Mouse (Mus musculus): ENCODE data around the gene Aif1. TPM values are rescaled to one million over a fixed set of nuclear protein-coding genes. Genes with fewer than 3 reads are reported as not detected.

Gene Aif1
- polyA plus RNA-seq, 1 experiment from 2014 or later, result 34.1 TPM

- TF ChIP-seq EP300 (IDR thresholded peaks at IDR 0.05; ENCODE audit: low read depth) (no peak), CTCF (IDR thresholded peaks at IDR 0.05; ENCODE audit: low read depth) (no peak)
- H3K36me3 ChIP-seq (replicated peaks; ENCODE audit: insufficient read depth, low read length), result no peaks in the 10 kb centered on the region
- H3K9ac ChIP-seq (replicated peaks), result peak within 1 kb of the TSS; percentile 35
- 33% methylated on average over 28 of the region's 28 CpGs for WGBS (ENCODE audit: insufficient replicate concordance)
- peaks cover 12% of the 10 kb centered on the region for H3K27me3 ChIP-seq (ENCODE audit: insufficient read depth, low read length)
- ATAC-seq (no peak), DNase-seq (no peak)
- H3K4me3 ChIP-seq (ENCODE audit: low read depth, low read length), result peak within 1 kb of the TSS; percentile 44
- H3K27ac ChIP-seq (ENCODE audit: low read depth), result peak within 1 kb of the TSS; percentile 78
- peak within 1 kb of the TSS; percentile 80 for H3K4me2 ChIP-seq (ENCODE audit: low read depth, low read length)
- no peaks in the 10 kb centered on the region for H3K9me3 ChIP-seq (ENCODE audit: low read length)
- peaks cover 20% of the 10 kb centered on the region for H3K4me1 ChIP-seq (ENCODE audit: insufficient read depth)
Measured at GRCm38 (mm10) chr17:35193881-35194843, 18.3 kb upstream of the Aif1 start, which contains the start of gene Ltb. Gene Ltb, plus strand, starts transcription at chr17:35194439.

GRCm38 (mm10) chr17:35192924-35193323, 17.1 kb upstream of the Aif1 start:
- Histone ChIP-seq H3K27me3 (ENCODE audit: insufficient read depth, low read length) (peaks cover 12% of the 10 kb centered on the region), H3K36me3 (replicated peaks; ENCODE audit: insufficient read depth, low read length) (no peaks in the 10 kb centered on the region), H3K27ac (ENCODE audit: low read depth) (peak overlapping the region; percentile 75), H3K4me2 (ENCODE audit: low read depth, low read length) (no peak overlapping the region), H3K9ac (replicated peaks) (no peak overlapping the region), H3K4me3 (ENCODE audit: low read depth, low read length) (no peak overlapping the region), H3K9me3 (ENCODE audit: low read length) (no peaks in the 10 kb centered on the region), H3K4me1 (ENCODE audit: insufficient read depth) (peaks cover 20% of the 10 kb centered on the region)
- no peak for DNase-seq
- whole genome bisulfite sequencing (ENCODE audit: insufficient replicate concordance), result 52% methylated on average over 5 of the region's 5 CpGs
- ATAC-seq, result no peak
- TF ChIP-seq EP300 (IDR thresholded peaks at IDR 0.05; ENCODE audit: low read depth) (no peak), CTCF (IDR thresholded peaks at IDR 0.05; ENCODE audit: low read depth) (no peak)

- ATAC-seq (no peak), DNase-seq (no peak)
- 51% methylated on average over 2 of the region's 2 CpGs for WGBS (ENCODE audit: insufficient replicate concordance)
- Histone ChIP-seq H3K9me3 (ENCODE audit: low read length) (no peaks in the 10 kb centered on the region), H3K4me3 (ENCODE audit: low read depth, low read length) (no peak overlapping the region), H3K9ac (replicated peaks) (no peak overlapping the region), H3K27me3 (ENCODE audit: insufficient read depth, low read length) (peaks cover 12% of the 10 kb centered on the region), H3K36me3 (replicated peaks; ENCODE audit: insufficient read depth, low read length) (no peaks in the 10 kb centered on the region), H3K27ac (ENCODE audit: low read depth) (0 out of 2 replicates have a peak overlapping the region, but pooled peaks have one; percentile 24), H3K4me2 (ENCODE audit: low read depth, low read length) (no peak overlapping the region), H3K4me1 (ENCODE audit: insufficient read depth) (peaks cover 20% of the 10 kb centered on the region)
- TF ChIP-seq EP300 (IDR thresholded peaks at IDR 0.05; ENCODE audit: low read depth) (no peak), CTCF (IDR thresholded peaks at IDR 0.05; ENCODE audit: low read depth) (peak; percentile 25)
Measured at GRCm38 (mm10) chr17:35191723-35192122, 15.9 kb upstream of the Aif1 start.

- 22% methylated on average over 4 of the region's 4 CpGs for WGBS (ENCODE audit: insufficient replicate concordance)
- Histone ChIP-seq H3K4me2 (ENCODE audit: low read depth, low read length) (peak overlapping the region; percentile 55), H3K4me3 (ENCODE audit: low read depth, low read length) (no peak overlapping the region), H3K27me3 (ENCODE audit: insufficient read depth, low read length) (peaks cover 6% of the 10 kb centered on the region; the same call in 1 of the 2 replicates), H3K9me3 (ENCODE audit: low read length) (no peaks in the 10 kb centered on the region), H3K27ac (ENCODE audit: low read depth) (peak overlapping the region; percentile 91), H3K4me1 (ENCODE audit: insufficient read depth) (peaks cover 24% of the 10 kb centered on the region), H3K9ac (replicated peaks) (no peak overlapping the region), H3K36me3 (replicated peaks; ENCODE audit: insufficient read depth, low read length) (no peaks in the 10 kb centered on the region)
- DNase-seq (no peak), ATAC-seq (no peak)
- TF ChIP-seq CTCF (IDR thresholded peaks at IDR 0.05; ENCODE audit: low read depth) (no peak), EP300 (IDR thresholded peaks at IDR 0.05; ENCODE audit: low read depth) (no peak)
Measured at GRCm38 (mm10) chr17:35190096-35190495, 14.2 kb upstream of the Aif1 start.

DNA sequence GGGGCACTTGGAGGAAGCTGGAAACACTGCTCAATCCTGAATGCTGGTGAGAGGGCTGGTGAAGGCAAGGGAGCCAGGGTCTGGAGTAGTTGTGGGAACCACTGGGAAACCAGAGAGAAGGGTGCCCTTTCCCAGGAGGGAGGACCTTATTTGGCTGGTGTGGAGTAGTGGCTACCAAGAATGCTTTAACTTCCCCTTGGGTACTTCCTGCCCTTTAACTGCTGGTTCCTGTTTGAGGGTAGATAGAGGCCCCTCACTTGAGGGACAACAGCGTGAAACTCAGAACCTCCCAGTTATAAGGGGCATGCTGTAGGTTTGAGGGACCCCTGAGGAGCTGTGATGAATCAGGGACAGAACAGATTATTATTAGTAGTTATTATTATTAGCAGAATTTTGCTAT, 13.3 kb upstream of the Aif1 start:
- Histone ChIP-seq H3K27me3 (ENCODE audit: insufficient read depth, low read length) (no peaks in the 10 kb centered on the region), H3K4me1 (ENCODE audit: insufficient read depth) (peaks cover 17% of the 10 kb centered on the region), H3K9ac (replicated peaks) (no peak overlapping the region), H3K27ac (ENCODE audit: low read depth) (peak overlapping the region; percentile 91), H3K9me3 (ENCODE audit: low read length) (no peaks in the 10 kb centered on the region), H3K4me2 (ENCODE audit: low read depth, low read length) (peak overlapping the region; percentile 55), H3K4me3 (ENCODE audit: low read depth, low read length) (no peak overlapping the region), H3K36me3 (replicated peaks; ENCODE audit: insufficient read depth, low read length) (no peaks in the 10 kb centered on the region)
- WGBS (ENCODE audit: insufficient replicate concordance), result 21% methylated on average over 1 of the region's 1 CpGs
- DNase-seq (no peak), ATAC-seq (no peak; the same call in 1 of the 2 replicates)
- TF ChIP-seq CTCF (IDR thresholded peaks at IDR 0.05; ENCODE audit: low read depth), result no peak
- TF ChIP-seq EP300 (IDR thresholded peaks at IDR 0.05; ENCODE audit: low read depth), result no peak

DNA sequence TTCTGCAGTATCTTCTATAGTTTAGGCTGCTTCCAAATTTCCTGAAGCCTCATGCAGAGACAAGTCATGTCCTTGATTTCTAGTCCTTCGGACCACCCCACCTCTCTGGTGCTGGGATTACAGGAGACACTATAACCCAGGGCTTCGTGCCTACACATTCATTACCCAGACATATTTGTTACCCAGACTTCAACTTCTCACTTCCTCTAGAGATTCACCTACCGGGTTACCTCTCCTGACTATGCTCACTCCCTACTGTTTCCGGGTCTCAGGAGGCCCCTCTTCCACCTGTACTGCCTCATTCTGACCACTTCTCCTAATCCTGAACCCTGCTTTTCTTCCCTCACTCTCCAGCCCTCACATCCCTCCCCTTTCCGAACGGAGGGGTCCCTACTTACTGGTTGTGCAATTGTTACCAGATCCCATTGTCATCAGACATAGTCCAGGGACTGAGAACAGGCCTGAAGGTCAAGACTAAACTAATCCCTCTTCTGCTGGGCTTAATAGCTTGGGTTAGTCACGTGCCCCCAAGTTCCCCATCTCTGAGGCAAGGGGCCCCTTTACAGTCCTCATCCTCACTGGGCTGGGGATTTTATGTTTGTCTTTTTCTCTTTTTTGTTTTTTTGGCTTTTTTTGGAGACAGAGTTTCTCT, 12.2 kb upstream of the Aif1 start, which contains the start of gene Lst1:
TSS of gene Lst1 (minus strand) at position 481 of the 652 bp plus-strand sequence.
- H3K4me3 ChIP-seq (ENCODE audit: low read depth, low read length), result peak within 1 kb of the TSS; percentile 52; the same call in 1 of the 2 replicates
- peak within 1 kb of the TSS; percentile 75 for H3K4me2 ChIP-seq (ENCODE audit: low read depth, low read length)
- H3K9me3 ChIP-seq (ENCODE audit: low read length), result no peaks in the 10 kb centered on the region
- 41% methylated on average over 7 of the region's 7 CpGs for WGBS (ENCODE audit: insufficient replicate concordance)
- H3K4me1 ChIP-seq (ENCODE audit: insufficient read depth), result peaks cover 16% of the 10 kb centered on the region
- H3K27me3 ChIP-seq (ENCODE audit: insufficient read depth, low read length), result no peaks in the 10 kb centered on the region
- H3K36me3 ChIP-seq (replicated peaks; ENCODE audit: insufficient read depth, low read length), result no peaks in the 10 kb centered on the region
- no peak within 1 kb of the TSS for H3K9ac ChIP-seq (replicated peaks)
- no peak for TF ChIP-seq CTCF (IDR thresholded peaks at IDR 0.05; ENCODE audit: low read depth)
- TF ChIP-seq EP300 (IDR thresholded peaks at IDR 0.05; ENCODE audit: low read depth), result no peak
- H3K27ac ChIP-seq (ENCODE audit: low read depth), result peak within 1 kb of the TSS; percentile 91
- no peak for DNase-seq
- peak; percentile 35; the same call in 1 of the 2 replicates for ATAC-seq
